Mouse (Mus musculus) midbrain, embryonic 10.5 days (tissue): ENCODE measurements around the gene Ccl3. TPM values are rescaled to one million over a fixed set of nuclear protein-coding genes. Genes with fewer than 3 reads are reported as not detected.

Experiments
- DNase-seq: peaks from one replicate; pipeline ENCODE4 v3.0.0-alpha.2; 2017; ENCODE audit warnings: low spot score
- H3K27ac ChIP-seq: fragments of 300-500 bp; sonication (generic); replicated peaks from 2 replicates; pipeline ENCODE4 v1.5.1; 2016; ENCODE audit warnings: mild to moderate bottlenecking
- H3K27me3 ChIP-seq: fragments of 300-500 bp; sonication (generic); 2 replicates; pipeline ENCODE4 v1.6.1; 2016; ENCODE audit warnings: low read depth, mild to moderate bottlenecking; ENCODE audit not compliant: poor library complexity, severe bottlenecking
- H3K36me3 ChIP-seq: fragments of 300-500 bp; sonication (generic); 2 replicates; pipeline ENCODE4 v1.6.1; 2016; ENCODE audit warnings: mild to moderate bottlenecking, moderate library complexity
- H3K4me1 ChIP-seq: fragments of 300-500 bp; sonication (generic); 2 replicates; pipeline ENCODE4 v1.6.1; 2016
- H3K4me3 ChIP-seq: fragments of 300-500 bp; sonication (generic); 2 replicates; pipeline ENCODE4 v1.5.1; 2016; ENCODE audit warnings: mild to moderate bottlenecking, moderate library complexity
- H3K9me3 ChIP-seq: fragments of 300-500 bp; sonication (generic); replicated peaks from 2 replicates; pipeline ENCODE4 v1.6.1; 2016; ENCODE audit warnings: mild to moderate bottlenecking
- WGBS: fragments of 180-500 bp; shearing (Covaris S2); methylation state at CpG from one replicate; pipeline ENCODE4 v1.1.7; 2016; 5-methylcytosine and 5-hydroxymethylcytosine counted together
- polyA plus RNA-seq: library from polyadenylated mRNA; unstranded; fragments of >200 nt; fragmentation: Nextera tagmentation; extraction: Ambion mirVana; gene quantifications from 2 replicates; pipeline ENCODE4 v1.2.1, GENCODE M21; 2016

Ccl3 gene
- 0.97 and 1.3 TPM in 2 replicates for polyA plus RNA-seq

GRCm38 (mm10) chr11:83649305-83649841, at the start of gene Ccl3:
TSS of gene Ccl3 (minus strand) at chr11:83649355.
- 83% methylated on average over 8 of the region's 8 CpGs for WGBS
- Histone ChIP-seq H3K27me3 (no peaks in the 10 kb centered on the region), H3K4me3 (no peak within 1 kb of the TSS), H3K27ac (no peak within 1 kb of the TSS), H3K36me3 (no peaks in the 10 kb centered on the region), H3K9me3 (no peaks in the 10 kb centered on the region), H3K4me1 (no peaks in the 10 kb centered on the region)
- DNase-seq = no peak

GRCm38 (mm10) chr11:83692008-83692407, 42.9 kb upstream of the Ccl3 start:
- 60% methylated on average over 1 of the region's 1 CpGs for WGBS
- Histone ChIP-seq H3K9me3 (no peaks in the 10 kb centered on the region), H3K27me3 (no peaks in the 10 kb centered on the region), H3K36me3 (no peaks in the 10 kb centered on the region), H3K27ac (no peak overlapping the region), H3K4me1 (no peaks in the 10 kb centered on the region), H3K4me3 (no peak overlapping the region)
- DNase-seq = no peak

GRCm38 (mm10) chr11:83689918-83690317, 40.8 kb upstream of the Ccl3 start:
- 80% methylated on average over 1 of the region's 1 CpGs for WGBS
- DNase-seq = no peak
- H3K36me3 ChIP-seq = no peaks in the 10 kb centered on the region
- no peaks in the 10 kb centered on the region for H3K4me1 ChIP-seq
- no peaks in the 10 kb centered on the region for H3K9me3 ChIP-seq
- no peak overlapping the region for H3K27ac ChIP-seq
- no peaks in the 10 kb centered on the region for H3K27me3 ChIP-seq
- no peak overlapping the region for H3K4me3 ChIP-seq

- Histone ChIP-seq H3K4me1 (no peaks in the 10 kb centered on the region), H3K4me3 (no peak overlapping the region), H3K9me3 (no peaks in the 10 kb centered on the region), H3K36me3 (no peaks in the 10 kb centered on the region), H3K27me3 (no peaks in the 10 kb centered on the region), H3K27ac (no peak overlapping the region)
- no peak for DNase-seq
- 94% methylated on average over 1 of the region's 1 CpGs for WGBS
These were observed 26.5 kb upstream of the Ccl3 start for GRCm38 (mm10) chr11:83675665-83676064.

- H3K4me1 ChIP-seq = no peaks in the 10 kb centered on the region
- H3K27me3 ChIP-seq = no peaks in the 10 kb centered on the region
- H3K9me3 ChIP-seq = no peaks in the 10 kb centered on the region
- no peak overlapping the region for H3K4me3 ChIP-seq
- no peak overlapping the region for H3K27ac ChIP-seq
- H3K36me3 ChIP-seq = no peaks in the 10 kb centered on the region
- no peak for DNase-seq
These were observed 22.6 kb upstream of the Ccl3 start for GRCm38 (mm10) chr11:83671743-83672142.

- no peaks in the 10 kb centered on the region for H3K36me3 ChIP-seq
- DNase-seq = no peak
- H3K27ac ChIP-seq = no peak overlapping the region
- H3K4me1 ChIP-seq = no peaks in the 10 kb centered on the region
- no peak overlapping the region for H3K4me3 ChIP-seq
- WGBS = 92% methylated on average over 5 of the region's 5 CpGs
- H3K9me3 ChIP-seq = no peaks in the 10 kb centered on the region
- no peaks in the 10 kb centered on the region for H3K27me3 ChIP-seq
These were observed 14.4 kb upstream of the Ccl3 start for GRCm38 (mm10) chr11:83663532-83663931.

GRCm38 (mm10) chr11:83662204-83662603, 13.0 kb upstream of the Ccl3 start, which contains the start of gene Ccl4:
TSS of gene Ccl4 (plus strand) at chr11:83662584.
- H3K9me3 ChIP-seq = no peaks in the 10 kb centered on the region
- H3K27ac ChIP-seq = no peak within 1 kb of the TSS
- 88% methylated on average over 6 of the region's 6 CpGs for WGBS
- no peaks in the 10 kb centered on the region for H3K4me1 ChIP-seq
- H3K36me3 ChIP-seq = no peaks in the 10 kb centered on the region
- DNase-seq = no peak
- no peak within 1 kb of the TSS for H3K4me3 ChIP-seq
- H3K27me3 ChIP-seq = no peaks in the 10 kb centered on the region

GRCm38 (mm10) chr11:83658797-83659196, 9.6 kb upstream of the Ccl3 start:
- Histone ChIP-seq H3K4me3 (no peak overlapping the region), H3K9me3 (no peaks in the 10 kb centered on the region), H3K27ac (no peak overlapping the region), H3K4me1 (no peaks in the 10 kb centered on the region), H3K27me3 (no peaks in the 10 kb centered on the region), H3K36me3 (no peaks in the 10 kb centered on the region)
- DNase-seq = no peak
- WGBS = 85% methylated on average over 6 of the region's 6 CpGs

- DNase-seq = no peak
- no peaks in the 10 kb centered on the region for H3K4me1 ChIP-seq
These were observed 8.4 kb upstream of the Ccl3 start for GRCm38 (mm10) chr11:83657508-83657907.

GRCm38 (mm10) chr11:83654606-83655005, 5.5 kb upstream of the Ccl3 start:
- no peak overlapping the region for H3K27ac ChIP-seq
- H3K9me3 ChIP-seq = no peaks in the 10 kb centered on the region
- WGBS = 91% methylated on average over 8 of the region's 8 CpGs
- H3K27me3 ChIP-seq = no peaks in the 10 kb centered on the region
- no peaks in the 10 kb centered on the region for H3K4me1 ChIP-seq
- H3K36me3 ChIP-seq = no peaks in the 10 kb centered on the region
- no peak for DNase-seq
- no peak overlapping the region for H3K4me3 ChIP-seq

More at GRCm38 (mm10) chr11:83657508-83657907, 8.4 kb upstream of the Ccl3 start:
- WGBS = 88% methylated on average over 3 of the region's 3 CpGs
- Histone ChIP-seq H3K4me3 (no peak overlapping the region), H3K36me3 (no peaks in the 10 kb centered on the region), H3K9me3 (no peaks in the 10 kb centered on the region), H3K27ac (no peak overlapping the region), H3K27me3 (no peaks in the 10 kb centered on the region)

- DNase-seq = no peak
- 93% methylated on average over 6 of the region's 6 CpGs for WGBS
- H3K4me1 ChIP-seq = no peaks in the 10 kb centered on the region
- H3K27me3 ChIP-seq = no peaks in the 10 kb centered on the region
- no peaks in the 10 kb centered on the region for H3K36me3 ChIP-seq
- no peaks in the 10 kb centered on the region for H3K9me3 ChIP-seq
- no peak overlapping the region for H3K27ac ChIP-seq
- H3K4me3 ChIP-seq = no peak overlapping the region
These were observed 2.6 kb downstream of the Ccl3 start for GRCm38 (mm10) chr11:83646356-83647149.

GRCm38 (mm10) chr11:83645521-83645920, 3.6 kb downstream of the Ccl3 start, which contains the start of gene Rpl9-ps1:
TSS of gene Rpl9-ps1 (minus strand) at chr11:83645621.
- no peaks in the 10 kb centered on the region for H3K36me3 ChIP-seq
- no peaks in the 10 kb centered on the region for H3K4me1 ChIP-seq
- no peak within 1 kb of the TSS for H3K27ac ChIP-seq
- no peaks in the 10 kb centered on the region for H3K27me3 ChIP-seq
- DNase-seq = no peak
- no peak within 1 kb of the TSS for H3K4me3 ChIP-seq
- 85% methylated on average over 1 of the region's 1 CpGs for WGBS
- H3K9me3 ChIP-seq = no peaks in the 10 kb centered on the region

- WGBS = 91% methylated on average over 2 of the region's 2 CpGs
- no peak for DNase-seq
- H3K36me3 ChIP-seq = no peaks in the 10 kb centered on the region
- no peaks in the 10 kb centered on the region for H3K27me3 ChIP-seq
- no peak overlapping the region for H3K27ac ChIP-seq
- no peaks in the 10 kb centered on the region for H3K9me3 ChIP-seq
- H3K4me3 ChIP-seq = no peak overlapping the region
- H3K4me1 ChIP-seq = no peaks in the 10 kb centered on the region
These were observed 7.9 kb downstream of the Ccl3 start for GRCm38 (mm10) chr11:83641216-83641615.
